ENCODE assay signal across 10 mouse cellular contexts in genomic region chr2:24607905-24608764, GRCm38 (mm10).
A peak's percentile ranks its signal among the peaks of the same experiment; 100 is the strongest.
DNase-seq lines count a peak whose midpoint lies in the region; ATAC-seq lines count a peak whose summit lies in the region.
"Had no signal": no experiment of that assay in that cellular context is flagged by ENCODE, and none has a peak within 500 bp of the region (broad histone marks: within the 10 kb centered on the region; RNA-seq: fewer than 3 reads in every experiment).

No protein-coding gene starts in this region.

- 0 out of 2 replicates have a peak overlapping the region, but pooled peaks have one; percentile 10 for H3K4me3 ChIP-seq in embryonic facial prominence, embryonic 11.5 days (ENCODE audit: low read depth, low read length)
- no peak overlapping the region for H3K4me3 ChIP-seq in hindbrain, embryonic 11.5 days (ENCODE audit: low read depth, low read length)
- H3K4me3 ChIP-seq in midbrain, embryonic 13.5 days (replicated peaks): no peak overlapping the region

- intact Hi-C loops in left cerebral cortex, postnatal 4 days (cut with DNase I): no loop called here
- intact Hi-C loops in left cerebral cortex, postnatal 36 days (cut with DNase I): no loop called here

- peak; percentile 50; the same call in 1 of the 2 replicates for ATAC-seq in embryonic facial prominence, embryonic 11.5 days (replicated peaks; ENCODE audit: insufficient number of reproducible peaks, low FRiP score, low TSS enrichment, low read depth)
- peak; percentile 51 for ATAC-seq in hindbrain, embryonic 11.5 days (ENCODE audit: low FRiP score)
- peak; percentile 67; the same call in 1 of the 2 replicates for ATAC-seq in midbrain, embryonic 13.5 days

- H3K27me3 ChIP-seq in embryonic facial prominence, embryonic 11.5 days (ENCODE audit: control insufficient read depth, insufficient read depth, low read length): 0 out of 2 replicates have a peak, but pooled peaks cover 2% of the 10 kb centered on the region
- no peaks in the 10 kb centered on the region for H3K27me3 ChIP-seq in hindbrain, embryonic 11.5 days (ENCODE audit: control insufficient read depth, insufficient read depth, low read length)
- no peaks in the 10 kb centered on the region for H3K27me3 ChIP-seq in midbrain, embryonic 13.5 days

- H3K36me3 ChIP-seq in embryonic facial prominence, embryonic 11.5 days (replicated peaks; ENCODE audit: control insufficient read depth, insufficient read depth, low read depth, low read length): no peaks in the 10 kb centered on the region
- no peaks in the 10 kb centered on the region for H3K36me3 ChIP-seq in hindbrain, embryonic 11.5 days (ENCODE audit: control insufficient read depth, insufficient read depth, low read length)
- H3K36me3 ChIP-seq in midbrain, embryonic 13.5 days: peaks cover 66% of the 10 kb centered on the region

- H3K4me2 ChIP-seq in embryonic facial prominence, embryonic 11.5 days (ENCODE audit: low read depth, low read length): peak overlapping the region; percentile 25
- H3K4me2 ChIP-seq in hindbrain, embryonic 11.5 days (replicated peaks; ENCODE audit: low read depth, low read length): no peak overlapping the region
- no peak overlapping the region for H3K4me2 ChIP-seq in midbrain, embryonic 13.5 days (replicated peaks)

- no peak overlapping the region for H3K27ac ChIP-seq in embryonic facial prominence, embryonic 11.5 days (replicated peaks; ENCODE audit: low read depth, low read length)
- no peak overlapping the region for H3K27ac ChIP-seq in hindbrain, embryonic 11.5 days (ENCODE audit: low read depth, low read length)
- no peak overlapping the region for H3K27ac ChIP-seq in midbrain, embryonic 13.5 days

- peak; percentile 52 for DNase-seq in left cerebral cortex, postnatal 4 days
- no peak for DNase-seq in left cerebral cortex, postnatal 36 days (ENCODE audit: low spot score in 2 of 2)
- DNase-seq in embryonic facial prominence, embryonic 11.5 days (ENCODE audit: low spot score): peak; percentile 34
- DNase-seq in hindbrain, embryonic 11.5 days (ENCODE audit: low spot score): peak; percentile 16
- no peak for DNase-seq in Muller cell, postnatal 12 days (ENCODE audit: inconsistent ontology term)
- no peak for DNase-seq in B cell, adult 2 months
- DNase-seq in gastrocnemius, adult 18-20 months (ENCODE audit: low spot score): no peak
- DNase-seq: right cerebral cortex, adult 18-20 months; thymus, postnatal 36 days had no signal

- H3K9ac ChIP-seq in embryonic facial prominence, embryonic 11.5 days (replicated peaks; ENCODE audit: low read length): no peak overlapping the region
- no peak overlapping the region for H3K9ac ChIP-seq in hindbrain, embryonic 11.5 days (ENCODE audit: low read depth, low read length)
- no peak overlapping the region for H3K9ac ChIP-seq in midbrain, embryonic 13.5 days (replicated peaks)

- 17% methylated on average over 13 of the region's 13 CpGs for WGBS in embryonic facial prominence, embryonic 11.5 days
- 24% methylated on average over 13 of the region's 13 CpGs for WGBS in hindbrain, embryonic 11.5 days
- 17% methylated on average over 13 of the region's 13 CpGs for WGBS in midbrain, embryonic 13.5 days

- no peaks in the 10 kb centered on the region; the same call in 1 of the 2 replicates for H3K4me1 ChIP-seq in embryonic facial prominence, embryonic 11.5 days (ENCODE audit: control insufficient read depth, insufficient read depth, low read length)
- no peaks in the 10 kb centered on the region; the same call in 1 of the 2 replicates for H3K4me1 ChIP-seq in hindbrain, embryonic 11.5 days (replicated peaks; ENCODE audit: control insufficient read depth, insufficient read depth, low read length)
- H3K4me1 ChIP-seq in midbrain, embryonic 13.5 days (replicated peaks): peaks cover 5% of the 10 kb centered on the region; the same call in 1 of the 2 replicates

- H3K9me3 ChIP-seq in embryonic facial prominence, embryonic 11.5 days (replicated peaks; ENCODE audit: control insufficient read depth, low read length): no peaks in the 10 kb centered on the region
- H3K9me3 ChIP-seq in hindbrain, embryonic 11.5 days (ENCODE audit: control insufficient read depth, low read length): no peaks in the 10 kb centered on the region
- H3K9me3 ChIP-seq in midbrain, embryonic 13.5 days: no peaks in the 10 kb centered on the region

Comparison
In these comparisons a context has a peak if more than half of its experiments do, and no peak if none do; other contexts are left out.
1. DNase-seq: peak in left cerebral cortex, postnatal 4 days (single experiment), embryonic facial prominence, embryonic 11.5 days (single experiment) and hindbrain, embryonic 11.5 days (single experiment); none in left cerebral cortex, postnatal 36 days (0 of 2), Muller cell, postnatal 12 days (single experiment), B cell, adult 2 months (0 of 2) and gastrocnemius, adult 18-20 months (single experiment).
2. Peak in every context shown above with its lines, with median percentiles within 50 percentile points of each other: ATAC-seq.